Comparison of ENCODE assay signal across 23 mouse cellular contexts in genomic region chr5:34593202-34593727, GRCm38 (mm10).
"Had no signal": no experiment of that assay in that cellular context is flagged by ENCODE, and none has a peak within 500 bp of the region (broad histone marks: within the 10 kb centered on the region; RNA-seq: fewer than 3 reads in every experiment).

No protein-coding gene starts in this region.

- DNase-seq: kidney, postnatal 10 days; kidney, postnatal 36 days; liver; lung, adult 18-20 months; lung, postnatal 10 days; lung, postnatal 36 days; retina, postnatal 1 day; right cerebral cortex, postnatal 25 days; spleen, adult 18-20 months; thymus, postnatal 25 days had no signal

- H3K27ac ChIP-seq: kidney, embryonic 15.5 days; limb, embryonic 10.5 days; limb, embryonic 13.5 days; liver, embryonic 12.5 days; liver, embryonic 15.5 days; lung, embryonic 15.5 days; midbrain, embryonic 10.5 days; midbrain, embryonic 13.5 days; neural tube, embryonic 13.5 days; stomach, embryonic 15.5 days had no signal

- ATAC-seq: liver, embryonic 12.5 days; midbrain, embryonic 13.5 days; midbrain, embryonic 16.5 days had no signal

- H3K9ac ChIP-seq: kidney, embryonic 15.5 days; limb, embryonic 13.5 days; liver, embryonic 12.5 days; liver, embryonic 15.5 days; lung, embryonic 15.5 days; midbrain, embryonic 13.5 days; neural tube, embryonic 13.5 days; stomach, embryonic 15.5 days had no signal

- H3K27me3 ChIP-seq: kidney, embryonic 15.5 days; limb, embryonic 13.5 days; liver, embryonic 12.5 days; liver, embryonic 15.5 days; lung, embryonic 15.5 days; megakaryocyte, embryonic 14.5 days; midbrain, embryonic 13.5 days; neural tube, embryonic 13.5 days; stomach, embryonic 15.5 days had no signal

- H3K4me3 ChIP-seq: kidney, embryonic 15.5 days; limb, embryonic 10.5 days; limb, embryonic 13.5 days; liver, embryonic 12.5 days; liver, embryonic 15.5 days; lung, embryonic 15.5 days; megakaryocyte, embryonic 14.5 days; midbrain, embryonic 10.5 days; midbrain, embryonic 13.5 days; myocyte; neural tube, embryonic 13.5 days; stomach, embryonic 15.5 days had no signal

- H3K4me2 ChIP-seq: kidney, embryonic 15.5 days; limb, embryonic 13.5 days; liver, embryonic 12.5 days; liver, embryonic 15.5 days; lung, embryonic 15.5 days; midbrain, embryonic 13.5 days; neural tube, embryonic 13.5 days; stomach, embryonic 15.5 days had no signal

- H3K9me3 ChIP-seq: kidney, embryonic 15.5 days; limb, embryonic 10.5 days; limb, embryonic 13.5 days; liver, embryonic 12.5 days; liver, embryonic 15.5 days; lung, embryonic 15.5 days; megakaryocyte, embryonic 14.5 days; midbrain, embryonic 10.5 days; midbrain, embryonic 13.5 days; neural tube, embryonic 13.5 days; stomach, embryonic 15.5 days had no signal
